Mouse (Mus musculus): ENCODE data around the gene Leng8. TPM values are rescaled to one million over a fixed set of nuclear protein-coding genes. Genes with fewer than 3 reads are reported as not detected.

Leng8 gene
- polyA plus RNA-seq, 1 experiment, result 225 TPM

DNA sequence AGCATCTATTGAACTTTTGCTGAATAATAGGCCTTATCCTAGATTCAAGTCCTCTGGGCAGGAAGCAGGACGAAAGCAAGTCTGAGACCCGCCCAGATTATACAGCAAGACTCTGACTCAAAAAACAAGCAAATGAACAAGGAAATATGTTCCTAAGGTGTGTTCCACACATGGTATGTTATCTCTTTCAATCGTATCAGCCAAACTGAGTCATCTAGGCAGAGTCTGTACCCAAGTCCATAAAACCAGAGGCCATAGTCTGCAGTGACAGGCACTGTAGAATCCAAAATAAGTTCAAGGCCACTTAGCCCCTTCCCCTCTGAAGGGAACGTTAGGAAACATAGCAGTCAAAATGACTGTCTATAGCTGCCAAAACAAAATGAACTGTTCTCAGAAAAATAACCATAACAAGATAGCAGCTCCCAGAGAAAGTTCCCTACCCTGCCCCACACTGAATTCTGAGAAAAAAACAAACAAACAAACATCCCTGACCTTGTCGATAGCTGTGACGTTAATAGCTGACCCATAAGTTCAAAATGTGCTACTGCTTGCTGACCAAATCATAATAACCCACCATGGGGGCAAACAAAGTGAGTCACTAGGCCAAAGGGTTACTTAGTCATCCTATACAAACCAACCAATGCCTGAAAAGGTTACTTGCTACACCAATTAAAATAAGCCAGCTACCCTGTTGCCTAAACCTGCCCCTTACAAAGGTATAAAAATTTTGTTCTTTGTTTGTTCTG is 33.5 kb downstream of the Leng8 start:
- TF ChIP-seq POLR2A (IDR thresholded peaks at IDR 0.05; ENCODE audit: low read depth, low read length) (no peak), CTCF (conservative IDR thresholded peaks at IDR 0.05; ENCODE audit: insufficient read depth, insufficient read length, low read depth, low read length) (no peak)
- H3K4me1 ChIP-seq (ENCODE audit: control insufficient read depth, insufficient read depth, low read length), result peaks cover 4% of the 10 kb centered on the region
- H3K27ac ChIP-seq (ENCODE audit: insufficient read depth, low read depth, low read length), result no peak overlapping the region
- no peaks in the 10 kb centered on the region for H3K27me3 ChIP-seq (replicated peaks; ENCODE audit: control insufficient read depth, insufficient read depth, low read length)
- WGBS, result 68% methylated on average over 6 of the region's 6 CpGs
- DNase-seq, result no peak
- H3K36me3 ChIP-seq (ENCODE audit: control insufficient read depth, insufficient read depth, low read length), result no peaks in the 10 kb centered on the region
- H3K4me3 ChIP-seq (ENCODE audit: insufficient read depth, low read depth, low read length), result no peak overlapping the region

DNA sequence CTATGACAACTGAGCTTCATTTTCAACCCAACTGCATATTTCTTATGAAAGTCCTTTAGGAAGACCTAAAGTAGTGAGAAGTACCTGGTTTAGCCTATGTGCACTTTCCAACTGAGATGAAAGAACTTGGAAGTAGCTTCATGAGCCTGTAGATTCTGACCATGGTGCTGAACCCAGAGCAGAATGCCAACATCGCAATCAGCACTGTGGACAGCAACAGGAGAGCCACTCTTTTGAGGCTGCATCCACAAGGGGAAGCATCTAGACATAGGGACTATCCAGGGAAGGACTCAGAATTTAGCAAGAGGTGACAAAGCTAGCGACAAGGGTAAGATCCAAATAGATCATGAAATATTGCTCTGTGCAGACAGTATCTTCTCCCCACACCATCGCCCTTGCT is 41.6 kb downstream of the Leng8 start:
- DNase-seq, result peak; percentile 44
- no peak overlapping the region for H3K27ac ChIP-seq (ENCODE audit: insufficient read depth, low read depth, low read length)
- TF ChIP-seq POLR2A (IDR thresholded peaks at IDR 0.05; ENCODE audit: low read depth, low read length), result no peak
- TF ChIP-seq CTCF (conservative IDR thresholded peaks at IDR 0.05; ENCODE audit: insufficient read depth, insufficient read length, low read depth, low read length), result no peak

More for the DNA sequence above, 41.6 kb downstream of the Leng8 start:
- Histone ChIP-seq H3K36me3 (ENCODE audit: control insufficient read depth, insufficient read depth, low read length) (no peaks in the 10 kb centered on the region), H3K4me1 (ENCODE audit: control insufficient read depth, insufficient read depth, low read length) (no peaks in the 10 kb centered on the region), H3K4me3 (ENCODE audit: insufficient read depth, low read depth, low read length) (no peak overlapping the region), H3K27me3 (replicated peaks; ENCODE audit: control insufficient read depth, insufficient read depth, low read length) (no peaks in the 10 kb centered on the region)
- 35% methylated on average over 3 of the region's 3 CpGs for WGBS

Other genes with a start within 250 kb of the Leng8 start
- gene Gm14548, start 238.9 kb upstream of the Leng8 start, polyA plus RNA-seq (2012; rRNA removed), result 0.15 and 0.23 TPM in 2 replicates
- 0.11 and 0.20 TPM in 2 replicates for gene Lilra6, start 221.5 kb upstream of the Leng8 start, polyA plus RNA-seq (2012; rRNA removed)
- gene Lair1, start 73.8 kb upstream of the Leng8 start, polyA plus RNA-seq (2012; rRNA removed), result 1.6 and 1.9 TPM in 2 replicates
- 2.8 and 7.4 TPM in 2 replicates for gene Ttyh1, start 17.6 kb upstream of the Leng8 start, polyA plus RNA-seq (2012; rRNA removed)
- gene Leng9, start 13.3 kb downstream of the Leng8 start, polyA plus RNA-seq (2012; rRNA removed), result 5.3 and 6.2 TPM in 2 replicates
- gene Cdc42ep5, start 27.8 kb downstream of the Leng8 start, polyA plus RNA-seq (2012; rRNA removed), result 23.5 and 32.1 TPM in 2 replicates
- 1.2 and 1.6 TPM in 2 replicates for gene Lilra5, start 100.7 kb downstream of the Leng8 start, polyA plus RNA-seq (2012; rRNA removed)
- gene Ncr1, start 200.7 kb downstream of the Leng8 start, polyA plus RNA-seq (2012; rRNA removed), result 0.29 and 0.52 TPM in 2 replicates

All from kidney, adult 2 months (tissue).